Mouse (Mus musculus) hindbrain, postnatal 0 days (tissue): Measurements from ENCODE around the gene Xkr8. TPM values are rescaled to one million over a fixed set of nuclear protein-coding genes. Genes with fewer than 3 reads are reported as not detected.
"Not testable (repeated sequence)": the region's sequence is repeated elsewhere in the genome, so short reads cannot be mapped to it uniquely, and the experiment has no call there.

Experiments used
- ATAC-seq: fragments of 200-750 bp; cut with Nextera tagmentation; 2 replicates; pipeline ENCODE4 v1.8.0; 2017; ENCODE audit warnings: mild to moderate bottlenecking, moderate TSS enrichment, moderate library complexity
- DNase-seq: peaks from one replicate; pipeline ENCODE4 v3.0.0-alpha.2; 2015; ENCODE audit warnings: low spot score
- H3K27ac ChIP-seq: fragments of 300-500 bp; sonication (generic); 2 replicates; pipeline ENCODE4 v1.5.1; 2014; ENCODE audit warnings: mild to moderate bottlenecking
- H3K27me3 ChIP-seq: fragments of 300-500 bp; sonication (generic); 2 replicates; pipeline ENCODE4 v1.6.1; 2014; ENCODE audit warnings: low read length, mixed read lengths; ENCODE audit not compliant: insufficient read depth
- H3K36me3 ChIP-seq: fragments of 300-500 bp; sonication (generic); 2 replicates; pipeline ENCODE4 v1.6.1; 2014; ENCODE audit warnings: low read length, mixed read lengths; ENCODE audit not compliant: insufficient read depth
- H3K4me1 ChIP-seq: fragments of 300-500 bp; sonication (generic); 2 replicates; pipeline ENCODE4 v1.6.1; 2014; ENCODE audit warnings: antibody characterized with exemption, low read length, mixed read lengths; ENCODE audit not compliant: insufficient read depth
- H3K4me2 ChIP-seq: fragments of 300-500 bp; sonication (generic); 2 replicates; pipeline ENCODE4 v1.6.1; 2014; ENCODE audit warnings: low read depth, mild to moderate bottlenecking, low read length, moderate library complexity, mixed read lengths
- H3K4me3 ChIP-seq: fragments of 300-500 bp; sonication (generic); 2 replicates; pipeline ENCODE4 v1.5.1; 2014; ENCODE audit warnings: low read length
- H3K9ac ChIP-seq: fragments of 300-500 bp; sonication (generic); replicated peaks from 2 replicates; pipeline ENCODE4 v1.6.1; 2014; ENCODE audit warnings: mild to moderate bottlenecking, low read length, moderate library complexity, mixed read lengths
- H3K9me3 ChIP-seq: fragments of 300-500 bp; sonication (generic); 2 replicates; pipeline ENCODE4 v1.6.1; 2016; ENCODE audit warnings: low read length, mixed read lengths
- CTCF ChIP-seq: IDR thresholded peaks from 2 replicates; pipeline ENCODE4 v1.5.1; 2016; ENCODE audit warnings: antibody characterized with exemption, control low read depth, low read depth
- WGBS: fragments of 180-500 bp; shearing (Covaris S2); extraction: QIAGEN DNeasy Blood & Tissue Kit; methylation state at CpG from one replicate; pipeline ENCODE4 v1.1.7; 2014; 5-methylcytosine and 5-hydroxymethylcytosine counted together
- polyA plus RNA-seq: library from polyadenylated mRNA; unstranded; fragments of >200 nt; fragmentation: Nextera tagmentation; extraction: Ambion mirVana; gene quantifications from 2 replicates; pipeline ENCODE4 v1.2.1, GENCODE M21; 2015
- total RNA-seq: library from RNA; depleted of rRNA; stranded (reverse); fragments of >200 nt; gene quantifications from 2 replicates; pipeline ENCODE4 v1.2.3, GENCODE M21; 2014

Xkr8 gene
- total and polyA plus RNA-seq, 2 experiments from 2014 or later = 5.0 to 5.6 TPM

DNA sequence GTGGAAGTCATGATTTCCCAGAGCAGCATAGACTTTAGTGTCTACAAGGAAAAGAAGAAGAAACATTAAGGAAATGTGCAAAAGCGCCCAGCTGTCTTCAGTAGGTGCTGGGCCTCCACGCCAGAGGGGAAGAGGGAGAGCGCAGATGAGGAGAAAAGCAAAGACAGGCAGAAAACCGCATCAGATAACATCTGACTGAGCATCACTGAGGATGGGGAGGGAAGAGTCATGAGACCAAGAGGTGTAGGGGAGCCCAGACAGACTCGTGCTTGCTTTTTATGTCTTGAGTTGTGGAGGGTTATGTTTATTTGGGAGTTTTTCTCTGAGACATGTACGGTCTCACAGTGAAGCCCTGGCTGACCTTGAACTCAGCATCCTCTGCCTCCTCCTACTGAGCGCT is 9.1 kb upstream of the Xkr8 start:
- TF ChIP-seq CTCF = no peak
- ATAC-seq (no peak), DNase-seq (no peak)
- no peak overlapping the region for H3K4me3 ChIP-seq
- no peaks in the 10 kb centered on the region for H3K36me3 ChIP-seq
- peaks cover 9% of the 10 kb centered on the region; the same call in 1 of the 2 replicates for H3K4me1 ChIP-seq
- H3K27me3 ChIP-seq = no peaks in the 10 kb centered on the region
- no peak overlapping the region for H3K4me2 ChIP-seq
- H3K9ac ChIP-seq = no peak overlapping the region
- no peak overlapping the region for H3K27ac ChIP-seq
- WGBS = 95% methylated on average over 7 of the region's 7 CpGs
- H3K9me3 ChIP-seq = no peaks in the 10 kb centered on the region

GRCm38 (mm10) chr4:132737154-132737553 is 4.8 kb upstream of the Xkr8 start:
- DNase-seq, H3K4me1 ChIP-seq, H3K36me3 ChIP-seq, H3K9ac ChIP-seq, H3K27ac ChIP-seq, H3K27me3 ChIP-seq, ATAC-seq, H3K4me3 ChIP-seq, H3K4me2 ChIP-seq, H3K9me3 ChIP-seq: not testable (repeated sequence)
- WGBS = 89% methylated on average over 9 of the region's 9 CpGs

GRCm38 (mm10) chr4:132735894-132736293 is 3.5 kb upstream of the Xkr8 start:
- ATAC-seq (no peak), DNase-seq (no peak)
- 75% methylated on average over 3 of the region's 3 CpGs for WGBS
- Histone ChIP-seq H3K36me3 (no peaks in the 10 kb centered on the region), H3K4me1 (peaks cover 7% of the 10 kb centered on the region; the same call in 1 of the 2 replicates), H3K27me3 (no peaks in the 10 kb centered on the region), H3K4me2 (no peak overlapping the region), H3K4me3 (no peak overlapping the region), H3K9ac (no peak overlapping the region), H3K9me3 (no peaks in the 10 kb centered on the region), H3K27ac (no peak overlapping the region)
- no peak for TF ChIP-seq CTCF

DNA sequence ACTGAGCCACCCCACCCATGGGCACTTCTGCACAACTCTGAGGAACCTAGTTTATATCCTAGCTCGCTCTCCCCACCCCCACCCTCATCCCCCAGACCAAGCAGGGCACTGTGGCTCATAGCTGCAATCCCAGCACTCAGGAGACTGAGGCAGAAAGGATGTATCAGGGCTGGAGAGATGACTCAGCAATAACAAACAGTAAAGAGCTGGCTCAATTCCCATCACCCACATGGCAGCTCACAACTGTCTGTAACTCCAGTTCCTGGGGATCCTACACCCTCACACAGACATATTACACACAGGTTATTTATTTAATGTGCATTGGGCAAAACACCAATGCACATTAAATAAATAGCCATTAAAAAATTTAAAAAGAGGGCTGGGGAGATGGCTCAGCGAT is 3.0 kb upstream of the Xkr8 start:
- H3K9ac ChIP-seq = no peak overlapping the region
- no peak for TF ChIP-seq CTCF
- WGBS = 61% methylated on average over 2 of the region's 2 CpGs
- no peak for DNase-seq
- H3K4me2 ChIP-seq = no peak overlapping the region
- no peak overlapping the region for H3K4me3 ChIP-seq
- peaks cover 7% of the 10 kb centered on the region; the same call in 1 of the 2 replicates for H3K4me1 ChIP-seq
- H3K27ac ChIP-seq = no peak overlapping the region
- H3K9me3 ChIP-seq = no peaks in the 10 kb centered on the region
- ATAC-seq = no peak
- no peaks in the 10 kb centered on the region for H3K27me3 ChIP-seq
- no peaks in the 10 kb centered on the region for H3K36me3 ChIP-seq

GRCm38 (mm10) chr4:132734766-132735165 is 2.4 kb upstream of the Xkr8 start:
- ATAC-seq (no peak), DNase-seq (no peak)
- 92% methylated on average over 2 of the region's 2 CpGs for WGBS
- Histone ChIP-seq H3K27me3 (no peaks in the 10 kb centered on the region), H3K27ac (no peak overlapping the region), H3K9ac (no peak overlapping the region), H3K4me2 (no peak overlapping the region), H3K4me1 (peaks cover 7% of the 10 kb centered on the region; the same call in 1 of the 2 replicates), H3K36me3 (no peaks in the 10 kb centered on the region), H3K4me3 (no peak overlapping the region), H3K9me3 (no peaks in the 10 kb centered on the region)
- no peak for TF ChIP-seq CTCF

DNA sequence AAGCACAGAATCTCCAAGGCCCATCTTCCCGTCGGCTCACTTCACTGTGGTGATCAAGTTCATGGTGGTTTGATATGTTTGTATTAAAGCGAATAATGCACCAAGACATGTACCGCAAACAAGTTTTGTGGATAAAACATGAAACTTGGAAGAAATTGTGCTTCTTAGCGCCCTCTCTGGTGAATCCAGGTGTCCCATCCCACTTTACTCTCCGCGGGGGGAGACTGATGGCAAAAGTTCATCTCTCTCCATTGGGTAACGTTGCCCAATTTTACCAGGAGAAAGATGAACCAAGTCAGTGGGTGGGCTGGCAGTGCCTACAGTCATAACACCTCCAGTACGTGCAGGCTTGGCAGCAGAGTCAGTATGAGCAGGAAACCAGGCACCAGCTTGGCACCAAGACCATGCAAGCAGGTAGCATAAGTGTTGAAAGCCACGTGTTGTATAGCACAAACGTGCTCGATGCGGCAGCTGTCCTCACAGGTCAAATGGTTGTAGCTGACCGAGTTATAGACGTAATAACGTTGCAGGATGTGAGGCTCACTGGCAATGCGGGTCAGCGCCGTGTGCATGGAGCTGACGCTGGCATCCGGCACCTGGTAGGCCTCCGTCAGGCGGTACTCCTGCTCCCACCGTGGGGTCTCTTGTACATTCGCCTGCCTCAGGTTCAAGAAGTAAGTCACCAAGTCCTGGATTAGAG is 875 bp upstream of the Xkr8 start:
- peak; percentile 31; the same call in 1 of the 2 replicates for TF ChIP-seq CTCF
- Histone ChIP-seq H3K4me2 (no peak overlapping the region), H3K27ac (no peak overlapping the region), H3K27me3 (no peaks in the 10 kb centered on the region), H3K4me1 (peaks cover 7% of the 10 kb centered on the region; the same call in 1 of the 2 replicates), H3K4me3 (no peak overlapping the region), H3K9ac (no peak overlapping the region; the same call in 1 of the 2 replicates), H3K36me3 (no peaks in the 10 kb centered on the region), H3K9me3 (no peaks in the 10 kb centered on the region)
- ATAC-seq (no peak), DNase-seq (no peak)
- WGBS = 91% methylated on average over 25 of the region's 25 CpGs

GRCm38 (mm10) chr4:132731616-132732015 is 730 bp downstream of the Xkr8 start:
- H3K9me3 ChIP-seq = no peaks in the 10 kb centered on the region
- no peaks in the 10 kb centered on the region for H3K27me3 ChIP-seq
- peak overlapping the region; percentile 69 for H3K9ac ChIP-seq
- peak overlapping the region; percentile 85 for H3K4me2 ChIP-seq
- H3K36me3 ChIP-seq = 0 out of 2 replicates have a peak, but pooled peaks cover 8% of the 10 kb centered on the region
- TF ChIP-seq CTCF = no peak
- peak overlapping the region; percentile 59 for H3K4me3 ChIP-seq
- DNase-seq (no peak), ATAC-seq (no peak)
- peak overlapping the region; percentile 60; the same call in 1 of the 2 replicates for H3K27ac ChIP-seq
- peaks cover 7% of the 10 kb centered on the region; the same call in 1 of the 2 replicates for H3K4me1 ChIP-seq
- WGBS = 44% methylated on average over 12 of the region's 12 CpGs
